Mouse (Mus musculus) hindbrain, embryonic 14.5 days (tissue): ENCODE measurements around the gene Fam180a. TPM values are rescaled to one million over a fixed set of nuclear protein-coding genes. Genes with fewer than 3 reads are reported as not detected.

Experiments
- ATAC-seq: fragments of 200-750 bp; cut with Nextera tagmentation; 2 replicates; pipeline ENCODE4 v1.8.0; 2017; ENCODE audit warnings: moderate number of reproducible peaks, mild to moderate bottlenecking, moderate TSS enrichment, moderate library complexity; ENCODE audit not compliant: low FRiP score
- DNase-seq: peaks from one replicate; pipeline ENCODE4 v3.0.0-alpha.2; 2015; ENCODE audit warnings: low spot score
- H3K27ac ChIP-seq: fragments of 300-500 bp; sonication (generic); 2 replicates; pipeline ENCODE4 v1.5.1; 2014; ENCODE audit warnings: mild to moderate bottlenecking, moderate library complexity
- H3K27me3 ChIP-seq: fragments of 300-500 bp; sonication (generic); 2 replicates; pipeline ENCODE4 v1.6.1; 2014; ENCODE audit warnings: mild to moderate bottlenecking, low read length, mixed read lengths; ENCODE audit not compliant: control insufficient read depth, insufficient read depth
- H3K36me3 ChIP-seq: fragments of 300-500 bp; sonication (generic); replicated peaks from 2 replicates; pipeline ENCODE4 v1.6.1; 2014; ENCODE audit not compliant: control insufficient read depth, insufficient read depth
- H3K4me1 ChIP-seq: fragments of 300-500 bp; sonication (generic); replicated peaks from 2 replicates; pipeline ENCODE4 v1.6.1; 2014; ENCODE audit warnings: antibody characterized with exemption, low read length, mixed read lengths; ENCODE audit not compliant: control insufficient read depth, insufficient read depth
- H3K4me2 ChIP-seq: fragments of 300-500 bp; sonication (generic); replicated peaks from 2 replicates; pipeline ENCODE4 v1.6.1; 2014; ENCODE audit warnings: mild to moderate bottlenecking, moderate library complexity
- H3K4me3 ChIP-seq: fragments of 300-500 bp; sonication (generic); replicated peaks from 2 replicates; pipeline ENCODE4 v1.5.1; 2014; ENCODE audit warnings: mild to moderate bottlenecking, low read length
- H3K9ac ChIP-seq: fragments of 300-500 bp; sonication (generic); 2 replicates; pipeline ENCODE4 v1.6.1; 2014
- H3K9me3 ChIP-seq: fragments of 300-500 bp; sonication (generic); 2 replicates; pipeline ENCODE4 v1.6.1; 2016; ENCODE audit warnings: low read length; ENCODE audit not compliant: control insufficient read depth
- WGBS: fragments of 180-500 bp; shearing (Covaris S2); extraction: QIAGEN DNeasy Blood & Tissue Kit; methylation state at CpG from one replicate; pipeline ENCODE4 v1.1.7; 2014; 5-methylcytosine and 5-hydroxymethylcytosine counted together
- polyA plus RNA-seq: library from polyadenylated mRNA; unstranded; fragments of >200 nt; fragmentation: Nextera tagmentation; extraction: Ambion mirVana; gene quantifications from 2 replicates; pipeline ENCODE4 v1.2.1, GENCODE M21; 2014

Gene Fam180a
- polyA plus RNA-seq, 1 experiment from 2014 or later, result 1.1 TPM

DNA sequence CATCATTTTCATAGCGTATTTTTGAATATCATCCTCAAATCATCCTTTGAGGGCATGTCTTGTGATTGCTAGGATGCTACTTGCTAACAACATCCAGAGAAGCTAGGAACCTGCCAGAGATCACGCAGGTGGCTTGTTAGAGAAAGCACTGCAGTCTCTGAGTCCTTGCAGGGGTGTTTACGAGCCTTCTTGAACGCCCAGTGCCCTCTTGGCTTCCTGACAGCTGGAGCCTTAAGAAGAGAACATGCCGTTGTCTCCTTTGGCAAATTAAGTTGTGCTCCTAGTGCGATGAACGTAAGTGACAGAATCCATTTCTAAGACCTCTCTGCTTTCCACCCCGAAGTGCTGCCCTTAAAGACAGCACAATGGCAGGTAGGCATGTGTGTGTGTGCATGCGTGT is 1.6 kb downstream of the Fam180a start:
- Histone ChIP-seq H3K27me3 (no peaks in the 10 kb centered on the region), H3K36me3 (no peaks in the 10 kb centered on the region), H3K4me1 (no peaks in the 10 kb centered on the region), H3K4me3 (no peak overlapping the region), H3K4me2 (no peak overlapping the region), H3K27ac (no peak overlapping the region), H3K9ac (no peak overlapping the region; the same call in 1 of the 2 replicates), H3K9me3 (no peaks in the 10 kb centered on the region)
- DNase-seq, result no peak
- ATAC-seq, result no peak
- WGBS, result 78% methylated on average over 9 of the region's 9 CpGs

GRCm38 (mm10) chr6:35323046-35323445 is 2.9 kb downstream of the Fam180a start:
- Histone ChIP-seq H3K4me1 (no peaks in the 10 kb centered on the region), H3K4me3 (no peak overlapping the region), H3K27ac (no peak overlapping the region), H3K9ac (no peak overlapping the region), H3K9me3 (no peaks in the 10 kb centered on the region), H3K27me3 (no peaks in the 10 kb centered on the region), H3K4me2 (no peak overlapping the region), H3K36me3 (no peaks in the 10 kb centered on the region)
- WGBS, result 80% methylated on average over 1 of the region's 1 CpGs
- DNase-seq (no peak), ATAC-seq (0 out of 2 replicates have a peak, but pooled peaks have one; percentile 21)

- H3K36me3 ChIP-seq, result no peaks in the 10 kb centered on the region
- no peak overlapping the region for H3K4me3 ChIP-seq
- H3K4me2 ChIP-seq, result no peak overlapping the region
- H3K27ac ChIP-seq, result no peak overlapping the region
- no peak overlapping the region for H3K9ac ChIP-seq
- no peak for DNase-seq
- no peaks in the 10 kb centered on the region for H3K9me3 ChIP-seq
- H3K27me3 ChIP-seq, result no peaks in the 10 kb centered on the region
- no peaks in the 10 kb centered on the region for H3K4me1 ChIP-seq
- ATAC-seq, result no peak
- 89% methylated on average over 4 of the region's 4 CpGs for WGBS
These were observed 4.8 kb downstream of the Fam180a start for GRCm38 (mm10) chr6:35321105-35321504.

GRCm38 (mm10) chr6:35319850-35320249 is 6.1 kb downstream of the Fam180a start:
- no peak for ATAC-seq
- H3K4me1 ChIP-seq, result no peaks in the 10 kb centered on the region
- 84% methylated on average over 6 of the region's 6 CpGs for WGBS

DNA sequence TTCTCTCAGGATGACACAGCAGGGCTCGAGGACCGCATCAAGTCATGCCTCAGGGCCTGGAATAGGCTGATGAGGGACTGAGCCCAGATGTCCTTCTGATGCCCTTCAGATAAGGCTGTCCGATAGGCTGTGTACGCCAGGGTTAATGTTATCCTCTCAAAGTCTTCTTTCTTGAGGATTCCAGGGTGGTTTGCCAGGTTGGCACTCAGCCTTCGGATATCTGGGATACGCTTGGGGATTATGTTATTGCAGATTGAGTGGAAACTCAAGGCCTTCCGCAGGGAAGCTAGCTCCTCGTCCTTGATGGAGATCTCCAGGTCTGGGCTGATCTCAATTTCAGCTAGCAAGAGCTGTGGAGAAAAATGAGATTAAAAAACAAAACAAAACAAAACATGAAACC is 12.4 kb downstream of the Fam180a start:
- WGBS, result 95% methylated on average over 8 of the region's 8 CpGs
- H3K9ac ChIP-seq, result no peak overlapping the region
- no peak overlapping the region for H3K27ac ChIP-seq
- no peaks in the 10 kb centered on the region for H3K27me3 ChIP-seq
- no peak for DNase-seq
- ATAC-seq, result no peak
- no peaks in the 10 kb centered on the region for H3K4me1 ChIP-seq
- H3K36me3 ChIP-seq, result no peaks in the 10 kb centered on the region
- no peaks in the 10 kb centered on the region for H3K9me3 ChIP-seq
- H3K4me3 ChIP-seq, result no peak overlapping the region
- no peak overlapping the region for H3K4me2 ChIP-seq

More at GRCm38 (mm10) chr6:35319850-35320249, 6.1 kb downstream of the Fam180a start:
- Histone ChIP-seq H3K9ac (no peak overlapping the region), H3K4me3 (no peak overlapping the region), H3K27ac (no peak overlapping the region), H3K36me3 (no peaks in the 10 kb centered on the region), H3K4me2 (no peak overlapping the region), H3K27me3 (no peaks in the 10 kb centered on the region), H3K9me3 (no peaks in the 10 kb centered on the region)
- no peak for DNase-seq

DNA sequence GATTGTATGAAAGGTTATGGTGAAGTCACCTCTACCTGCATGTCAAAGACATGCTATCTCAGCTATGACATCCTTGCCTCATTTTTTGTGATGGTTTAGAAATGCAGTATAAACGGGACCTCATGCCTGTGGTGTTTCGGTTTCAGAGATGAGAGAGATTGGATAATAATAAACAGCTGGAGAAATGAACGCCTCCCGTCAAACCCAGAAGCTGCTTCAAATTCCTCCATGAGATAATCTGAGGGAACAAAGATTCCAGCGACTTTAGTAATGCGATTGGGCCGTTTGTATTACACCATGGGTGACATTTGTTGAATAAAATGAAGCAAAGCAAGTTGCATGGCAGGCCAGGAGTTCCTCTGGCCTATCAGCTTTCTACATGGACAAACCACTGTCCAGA is 16.5 kb downstream of the Fam180a start:
- Histone ChIP-seq H3K36me3 (no peaks in the 10 kb centered on the region), H3K9me3 (no peaks in the 10 kb centered on the region), H3K4me2 (no peak overlapping the region), H3K27ac (no peak overlapping the region), H3K4me1 (no peaks in the 10 kb centered on the region), H3K4me3 (no peak overlapping the region), H3K9ac (no peak overlapping the region), H3K27me3 (no peaks in the 10 kb centered on the region)
- 86% methylated on average over 7 of the region's 7 CpGs for WGBS
- ATAC-seq (no peak), DNase-seq (no peak)

GRCm38 (mm10) chr6:35308037-35308436 is 17.9 kb downstream of the Fam180a start, which contains the start of gene Slc13a4:
Slc13a4 (minus strand) TSS chr6:35308131.
- H3K4me2 ChIP-seq, result no peak within 1 kb of the TSS
- H3K27me3 ChIP-seq, result no peaks in the 10 kb centered on the region
- H3K9me3 ChIP-seq, result no peaks in the 10 kb centered on the region
- no peak within 1 kb of the TSS for H3K27ac ChIP-seq
- WGBS, result 19% methylated on average over 7 of the region's 7 CpGs
- no peak within 1 kb of the TSS for H3K4me3 ChIP-seq
- H3K9ac ChIP-seq, result no peak within 1 kb of the TSS
- no peak for ATAC-seq
- H3K4me1 ChIP-seq, result no peaks in the 10 kb centered on the region
- no peaks in the 10 kb centered on the region for H3K36me3 ChIP-seq
- DNase-seq, result no peak

GRCm38 (mm10) chr6:35307136-35307535 is 18.8 kb downstream of the Fam180a start:
- peak; percentile 58 for DNase-seq
- Histone ChIP-seq H3K4me1 (no peaks in the 10 kb centered on the region), H3K36me3 (no peaks in the 10 kb centered on the region), H3K9me3 (no peaks in the 10 kb centered on the region), H3K9ac (no peak overlapping the region), H3K4me3 (no peak overlapping the region), H3K27me3 (no peaks in the 10 kb centered on the region), H3K27ac (no peak overlapping the region), H3K4me2 (no peak overlapping the region)
- WGBS, result 66% methylated on average over 13 of the region's 13 CpGs
- ATAC-seq, result peak; percentile 37; the same call in 1 of the 2 replicates

- H3K27me3 ChIP-seq, result no peaks in the 10 kb centered on the region
These were observed 22.5 kb downstream of the Fam180a start for GRCm38 (mm10) chr6:35303355-35303900.

GRCm38 (mm10) chr6:35302581-35302980 is 23.4 kb downstream of the Fam180a start:
- ATAC-seq, result no peak
- H3K27ac ChIP-seq, result no peak overlapping the region
- no peaks in the 10 kb centered on the region for H3K4me1 ChIP-seq
- 96% methylated on average over 7 of the region's 7 CpGs for WGBS
- DNase-seq, result no peak
- no peak overlapping the region for H3K4me2 ChIP-seq
- H3K36me3 ChIP-seq, result no peaks in the 10 kb centered on the region
- H3K9me3 ChIP-seq, result no peaks in the 10 kb centered on the region
- H3K27me3 ChIP-seq, result no peaks in the 10 kb centered on the region
- no peak overlapping the region for H3K4me3 ChIP-seq
- H3K9ac ChIP-seq, result no peak overlapping the region

More at GRCm38 (mm10) chr6:35303355-35303900, 22.5 kb downstream of the Fam180a start:
- Histone ChIP-seq H3K9ac (no peak overlapping the region), H3K9me3 (no peaks in the 10 kb centered on the region), H3K4me3 (no peak overlapping the region), H3K36me3 (no peaks in the 10 kb centered on the region), H3K27ac (no peak overlapping the region), H3K4me1 (no peaks in the 10 kb centered on the region), H3K4me2 (no peak overlapping the region)
- WGBS, result 86% methylated on average over 11 of the region's 11 CpGs
- no peak for DNase-seq
- ATAC-seq, result no peak
